Comparison of ENCODE assay signal across 8 mouse cellular contexts in the genomic region with DNA sequence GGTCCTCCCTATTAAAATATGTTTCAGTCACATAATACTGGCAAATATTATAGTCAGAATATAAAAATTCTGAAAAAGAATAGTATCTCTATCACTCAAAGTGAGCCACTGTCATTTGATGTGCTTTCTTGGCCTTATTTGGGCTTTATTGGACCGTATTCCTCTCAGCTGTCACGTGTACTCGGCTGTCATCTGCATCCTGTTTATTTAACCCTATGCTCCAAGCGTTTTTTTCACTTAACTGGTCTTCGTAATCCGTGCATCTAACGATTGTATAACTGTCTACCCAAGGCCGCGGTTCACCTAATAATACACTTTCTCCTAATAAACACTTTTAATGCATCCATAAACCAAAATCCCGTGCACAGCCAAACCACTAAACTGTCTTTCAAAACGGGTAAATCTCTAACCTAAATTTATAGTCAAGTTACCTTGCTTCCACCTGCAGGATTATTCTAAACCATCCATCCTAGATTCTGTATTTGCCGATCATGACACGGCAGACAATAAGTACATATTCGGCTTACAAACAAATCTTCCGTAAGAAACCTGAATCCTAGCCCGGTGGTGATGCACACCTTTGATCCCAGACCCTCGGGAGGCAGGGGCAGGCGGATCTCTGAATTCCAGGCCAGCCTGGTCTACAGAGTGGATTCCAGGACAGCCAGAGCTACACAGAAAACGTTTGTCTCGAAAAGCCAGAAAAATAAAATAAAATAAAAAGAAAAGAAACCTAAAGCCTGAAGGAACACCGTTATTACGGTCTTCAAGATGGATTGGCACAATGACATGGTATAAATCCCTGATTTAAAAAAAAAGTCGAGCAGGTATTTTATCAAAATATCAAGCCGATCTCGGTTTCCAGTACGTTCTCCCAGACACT. TPM values are rescaled to one million over a fixed set of nuclear protein-coding genes. Genes with fewer than 3 reads are reported as not detected.
A peak's percentile ranks its signal among the peaks of the same experiment; 100 is the strongest.
DNase-seq lines count a peak whose midpoint lies in the region; ATAC-seq and TF ChIP-seq lines count a peak whose summit lies in the region.

No protein-coding gene starts in this region.

- WGBS in spleen, adult 2 months = 27% methylated on average over 26 of the region's 26 CpGs
- WGBS in forebrain, embryonic 10.5 days = 50% methylated on average over 26 of the region's 26 CpGs
- WGBS in intestine, postnatal 0 days = 24% methylated on average over 26 of the region's 26 CpGs
- 26% methylated on average over 26 of the region's 26 CpGs for WGBS in macrophage (ENCODE audit: missing documents)

- no peaks in the 10 kb centered on the region for H3K27me3 ChIP-seq in spleen, adult 2 months (ENCODE audit: control insufficient read depth, insufficient read depth, low read length)
- no peaks in the 10 kb centered on the region for H3K27me3 ChIP-seq in forebrain, embryonic 10.5 days (ENCODE audit: poor library complexity, severe bottlenecking)
- H3K27me3 ChIP-seq in intestine, postnatal 0 days (replicated peaks; ENCODE audit: control insufficient read depth, insufficient read depth, low read length) = no peaks in the 10 kb centered on the region

- DNase-seq in spleen, adult 2 months (ENCODE audit: low read depth in 1 of 2, low spot score in 2 of 2) = no peak
- DNase-seq in spleen, postnatal 4 days (ENCODE audit: low spot score in 2 of 2) = no peak
- DNase-seq in forebrain, embryonic 10.5 days (ENCODE audit: extremely low spot score, low spot score) = no peak
- no peak for DNase-seq in retina, postnatal 1 day
- DNase-seq in natural killer cell, adult 2 months (ENCODE audit: low spot score in 2 of 2) = no peak
- no peak for DNase-seq in gastrocnemius, postnatal 10 days

- peak overlapping the region; percentile 95 for H3K4me2 ChIP-seq in intestine, postnatal 0 days (replicated peaks; ENCODE audit: low read depth)

- TF ChIP-seq POLR2A in spleen, adult 2 months (IDR thresholded peaks at IDR 0.05; ENCODE audit: low read depth, low read length) = no peak

- no peak for TF ChIP-seq CTCF in spleen, adult 2 months (IDR thresholded peaks at IDR 0.05; ENCODE audit: extremely low read depth, insufficient read depth, insufficient read length, insufficient replicate concordance)
- no peak for TF ChIP-seq CTCF in intestine, postnatal 0 days (IDR thresholded peaks at IDR 0.05; ENCODE audit: low read depth)

- H3K4me3 ChIP-seq in spleen, adult 2 months (ENCODE audit: extremely low read depth, insufficient read depth, insufficient read length) = peak overlapping the region; percentile 96; the same call in 1 of the 2 replicates
- H3K4me3 ChIP-seq in forebrain, embryonic 10.5 days = peak overlapping the region; percentile 77
- H3K4me3 ChIP-seq in intestine, postnatal 0 days (ENCODE audit: low read depth, low read length) = peak overlapping the region; percentile 96
- H3K4me3 ChIP-seq in macrophage (ENCODE audit: inconsistent target) = peak overlapping the region; percentile 75

- H3K9ac ChIP-seq in intestine, postnatal 0 days (ENCODE audit: low read depth, low read length) = peak overlapping the region; percentile 82

- ATAC-seq in intestine, postnatal 0 days = no peak

- H3K79me2 ChIP-seq in macrophage (ENCODE audit: inconsistent target) = peaks cover 57% of the 10 kb centered on the region

- H3K36me3 ChIP-seq in spleen, adult 2 months (ENCODE audit: control insufficient read depth, insufficient read depth, low read length) = no peaks in the 10 kb centered on the region
- H3K36me3 ChIP-seq in forebrain, embryonic 10.5 days (replicated peaks) = peaks cover 21% of the 10 kb centered on the region
- no peaks in the 10 kb centered on the region; the same call in 1 of the 2 replicates for H3K36me3 ChIP-seq in intestine, postnatal 0 days (ENCODE audit: control insufficient read depth, insufficient read depth)
- H3K36me3 ChIP-seq in macrophage (ENCODE audit: inconsistent target) = peaks cover 11% of the 10 kb centered on the region; the same call in 1 of the 2 replicates

- H3K27ac ChIP-seq in spleen, adult 2 months (ENCODE audit: insufficient read depth, low read length) = no peak overlapping the region; the same call in 1 of the 2 replicates
- peak overlapping the region; percentile 99 for H3K27ac ChIP-seq in forebrain, embryonic 10.5 days
- peak overlapping the region; percentile 93 for H3K27ac ChIP-seq in intestine, postnatal 0 days (ENCODE audit: low read depth, low read length)
- H3K27ac ChIP-seq in macrophage = 0 out of 2 replicates have a peak overlapping the region, but pooled peaks have one; percentile 38

- peaks cover 5% of the 10 kb centered on the region for H3K4me1 ChIP-seq in spleen, adult 2 months (ENCODE audit: control insufficient read depth, insufficient read depth, insufficient read length)
- H3K4me1 ChIP-seq in forebrain, embryonic 10.5 days = peaks cover 25% of the 10 kb centered on the region
- no peaks in the 10 kb centered on the region for H3K4me1 ChIP-seq in intestine, postnatal 0 days (replicated peaks; ENCODE audit: control insufficient read depth, insufficient read depth, low read length)

- no peaks in the 10 kb centered on the region for H3K9me3 ChIP-seq in forebrain, embryonic 10.5 days
- no peaks in the 10 kb centered on the region for H3K9me3 ChIP-seq in intestine, postnatal 0 days (ENCODE audit: control insufficient read depth)

RNA-seq across cellular contexts. Expression of a gene that starts 1.7 kb away (rescaled TPM):
- polyA plus RNA-seq in spleen, adult 2 months (2012; rRNA removed) = 4.2 and 5.3 TPM in 2 replicates
- 52.4 and 53.3 TPM in 2 replicates for polyA plus RNA-seq in forebrain, embryonic 10.5 days (2016; fragmentation: Nextera tagmentation; extraction: Ambion mirVana)
- 59.4 and 60.8 TPM in 2 replicates for polyA plus RNA-seq in intestine, postnatal 0 days (2015; fragmentation: Nextera tagmentation; extraction: Ambion mirVana)
- 100 to 1,000 TPM in 10 of 26 experiments, 10 to 100 TPM in 16; 64.2 to 138 (median 96.6) TPM for total RNA-seq in macrophage (2018; cell fraction: chromatin; rRNA removed)
- 10 to 100 TPM; 19.4 to 35.7 (median 26.8) TPM for total RNA-seq in macrophage (2018; cell fraction: cytosol; rRNA removed)
- 10 to 100 TPM; 27.9 to 97.4 (median 47.8) TPM for total RNA-seq in macrophage (2018; cell fraction: nucleus; rRNA removed)
- 24.9 to 34.3 TPM (median 29.3 TPM) in 3 replicates for polyA plus RNA-seq in macrophage (2018)
- 10 to 100 TPM; 27.2 to 31.6 TPM for total RNA-seq in gastrocnemius, postnatal 10 days (2021)

RNA-seq across cellular contexts. Expression of a gene that starts 54.5 kb away (rescaled TPM):
- polyA plus RNA-seq in spleen, adult 2 months (2012; rRNA removed) = 43.9 and 76.0 TPM in 2 replicates
- polyA plus RNA-seq in forebrain, embryonic 10.5 days (2016; fragmentation: Nextera tagmentation; extraction: Ambion mirVana) = 197 and 203 TPM in 2 replicates
- 100 and 101 TPM in 2 replicates for polyA plus RNA-seq in intestine, postnatal 0 days (2015; fragmentation: Nextera tagmentation; extraction: Ambion mirVana)
- total RNA-seq in macrophage (2018; cell fraction: chromatin; rRNA removed) = 10 to 100 TPM in 24 of 26 experiments, 1 to 10 TPM in 2; 7.3 to 85.4 (median 33.3) TPM
- total RNA-seq in macrophage (2018; cell fraction: cytosol; rRNA removed) = 10 to 100 TPM; 19.3 to 38.0 (median 28.2) TPM
- total RNA-seq in macrophage (2018; cell fraction: nucleus; rRNA removed) = 10 to 100 TPM in 23 of 26 experiments, 1 to 10 TPM in 3; 8.0 to 48.5 (median 19.5) TPM
- 35.5 to 54.7 TPM (median 44.5 TPM) in 3 replicates for polyA plus RNA-seq in macrophage (2018)
- total RNA-seq in gastrocnemius, postnatal 10 days (2021) = 10 to 100 TPM; 36.7 to 39.1 TPM

RNA-seq across cellular contexts. Expression of a gene that starts 58.8 kb away (rescaled TPM):
- 4.3 and 5.5 TPM in 2 replicates for polyA plus RNA-seq in spleen, adult 2 months (2012; rRNA removed)
- polyA plus RNA-seq in forebrain, embryonic 10.5 days (2016; fragmentation: Nextera tagmentation; extraction: Ambion mirVana) = 38.2 and 40.3 TPM in 2 replicates
- 27.7 TPM in 2 replicates for polyA plus RNA-seq in intestine, postnatal 0 days (2015; fragmentation: Nextera tagmentation; extraction: Ambion mirVana)
- total RNA-seq in macrophage (2018; cell fraction: chromatin; rRNA removed) = 10 to 100 TPM in 10 of 26 experiments, 1 to 10 TPM in 15, under 1 TPM in 1; 0.71 to 17.5 (median 7.0) TPM
- 1 to 10 TPM; 1.1 to 6.8 (median 3.5) TPM for total RNA-seq in macrophage (2018; cell fraction: cytosol; rRNA removed)
- total RNA-seq in macrophage (2018; cell fraction: nucleus; rRNA removed) = 10 to 100 TPM in 6 of 26 experiments, 1 to 10 TPM in 19, under 1 TPM in 1; 0.69 to 12.8 (median 3.7) TPM
- polyA plus RNA-seq in macrophage (2018) = 3.0 to 6.8 TPM (median 3.3 TPM) in 3 replicates
- 100 to 1,000 TPM; 187 to 199 TPM for total RNA-seq in gastrocnemius, postnatal 10 days (2021)
